Mouse (Mus musculus) cortical plate, adult 2 months (tissue): ENCODE measurements around the gene Erc2.

Experiments used
- CTCF ChIP-seq: fragments of 200-500 bp; IDR thresholded peaks from 2 replicates; pipeline ENCODE4 v1.5.1; 2011; ENCODE audit warnings: mild to moderate bottlenecking, control low read depth, low read length; ENCODE audit not compliant: insufficient read depth; ENCODE audit errors: extremely low read depth
- POLR2A ChIP-seq: fragments of 200-500 bp; IDR thresholded peaks from 2 replicates; pipeline ENCODE4 v1.6.1; 2011; ENCODE audit warnings: mild to moderate bottlenecking, low read length, control low read depth; ENCODE audit not compliant: insufficient read depth; ENCODE audit errors: extremely low read depth

- TF ChIP-seq POLR2A = no peak
- no peak for TF ChIP-seq CTCF
These were observed 51.9 kb downstream of the Erc2 start for GRCm38 (mm10) chr14:27674096-27674495.
